Comparison of ENCODE assay signal across 9 mouse cellular contexts in genomic region chr11:76509751-76510723, GRCm38 (mm10).
DNase-seq lines count a peak whose midpoint lies in the region; ATAC-seq and TF ChIP-seq lines count a peak whose summit lies in the region.
"Had no signal": no experiment of that assay in that cellular context is flagged by ENCODE, and none has a peak within 500 bp of the region (broad histone marks: within the 10 kb centered on the region; RNA-seq: fewer than 3 reads in every experiment).

No protein-coding gene starts in this region.

- 0 out of 2 replicates have a peak overlapping the region, but pooled peaks have one; percentile 40 for H3K27ac ChIP-seq in hindbrain, embryonic 10.5 days
- H3K27ac ChIP-seq in hindbrain, embryonic 16.5 days (ENCODE audit: low read depth, low read length) = no peak overlapping the region; the same call in 1 of the 2 replicates
- H3K27ac ChIP-seq in bone marrow, adult 2 months (ENCODE audit: control insufficient read depth, insufficient read depth, low read depth, low read length, poor library complexity) = peak overlapping the region; percentile 57; the same call in 1 of the 2 replicates
- H3K27ac ChIP-seq in embryonic facial prominence, embryonic 15.5 days (replicated peaks) = no peak overlapping the region
- H3K27ac ChIP-seq in midbrain, embryonic 14.5 days (replicated peaks; ENCODE audit: low read depth, low read length) = peak overlapping the region; percentile 89
- no peak overlapping the region for H3K27ac ChIP-seq in kidney, embryonic 15.5 days

- no peak overlapping the region for H3K9ac ChIP-seq in hindbrain, embryonic 16.5 days (ENCODE audit: low read depth, low read length)
- H3K9ac ChIP-seq in embryonic facial prominence, embryonic 15.5 days = no peak overlapping the region
- no peak overlapping the region for H3K9ac ChIP-seq in midbrain, embryonic 14.5 days (replicated peaks; ENCODE audit: low read length)
- H3K9ac ChIP-seq in kidney, embryonic 15.5 days = no peak overlapping the region

- H3K4me1 ChIP-seq in hindbrain, embryonic 10.5 days (replicated peaks) = peaks cover 39% of the 10 kb centered on the region
- H3K4me1 ChIP-seq in hindbrain, embryonic 16.5 days (ENCODE audit: control insufficient read depth, insufficient read depth, low read depth, low read length) = peaks cover 34% of the 10 kb centered on the region
- H3K4me1 ChIP-seq in bone marrow, adult 2 months (ENCODE audit: control insufficient read depth, insufficient read depth, low read length) = peaks cover 3% of the 10 kb centered on the region
- H3K4me1 ChIP-seq in embryonic facial prominence, embryonic 15.5 days = peaks cover 23% of the 10 kb centered on the region
- H3K4me1 ChIP-seq in midbrain, embryonic 14.5 days (ENCODE audit: control insufficient read depth, insufficient read depth, low read length) = peaks cover 35% of the 10 kb centered on the region
- peaks cover 32% of the 10 kb centered on the region for H3K4me1 ChIP-seq in kidney, embryonic 15.5 days

- H3K4me2 ChIP-seq in hindbrain, embryonic 16.5 days (ENCODE audit: low read length) = no peak overlapping the region
- H3K4me2 ChIP-seq in embryonic facial prominence, embryonic 15.5 days (replicated peaks) = no peak overlapping the region
- H3K4me2 ChIP-seq in midbrain, embryonic 14.5 days (ENCODE audit: low read length) = no peak overlapping the region
- H3K4me2 ChIP-seq in kidney, embryonic 15.5 days = no peak overlapping the region

- no peaks in the 10 kb centered on the region for H3K9me3 ChIP-seq in hindbrain, embryonic 10.5 days
- no peaks in the 10 kb centered on the region for H3K9me3 ChIP-seq in hindbrain, embryonic 16.5 days (ENCODE audit: control insufficient read depth, low read length)
- H3K9me3 ChIP-seq in embryonic facial prominence, embryonic 15.5 days (replicated peaks) = no peaks in the 10 kb centered on the region
- H3K9me3 ChIP-seq in midbrain, embryonic 14.5 days (ENCODE audit: control insufficient read depth, low read length) = no peaks in the 10 kb centered on the region
- no peaks in the 10 kb centered on the region for H3K9me3 ChIP-seq in kidney, embryonic 15.5 days (replicated peaks)

- 84% methylated on average over 13 of the region's 13 CpGs for WGBS in hindbrain, embryonic 10.5 days
- WGBS in hindbrain, embryonic 16.5 days = 71% methylated on average over 13 of the region's 13 CpGs
- WGBS in bone marrow, adult 2 months = 53% methylated on average over 13 of the region's 13 CpGs
- 69% methylated on average over 13 of the region's 13 CpGs for WGBS in embryonic facial prominence, embryonic 15.5 days
- WGBS in midbrain, embryonic 14.5 days = 84% methylated on average over 13 of the region's 13 CpGs
- 71% methylated on average over 13 of the region's 13 CpGs for WGBS in kidney, embryonic 15.5 days

- no peak for TF ChIP-seq POLR2A in bone marrow, adult 2 months (IDR thresholded peaks at IDR 0.05; ENCODE audit: borderline replicate concordance, control insufficient read depth, low read depth, low read length)

- no peak for ATAC-seq in hindbrain, embryonic 16.5 days
- ATAC-seq in embryonic facial prominence, embryonic 15.5 days (ENCODE audit: insufficient number of reproducible peaks, low FRiP score, low TSS enrichment, low read depth) = 0 out of 2 replicates have a peak, but pooled peaks have one; percentile 5
- no peak for ATAC-seq in midbrain, embryonic 14.5 days (ENCODE audit: low FRiP score, low TSS enrichment)
- no peak for ATAC-seq in erythroid progenitor cell, adult 5-6 weeks (replicated peaks; ENCODE audit: low FRiP score, poor library complexity, severe bottlenecking)
- no peak for ATAC-seq in kidney, embryonic 15.5 days (replicated peaks; ENCODE audit: low FRiP score)

- no peak for TF ChIP-seq CTCF in bone marrow, adult 2 months (IDR thresholded peaks at IDR 0.05; ENCODE audit: control insufficient read depth, insufficient read depth, low read length)

- H3K4me3 ChIP-seq in hindbrain, embryonic 10.5 days = no peak overlapping the region
- no peak overlapping the region for H3K4me3 ChIP-seq in hindbrain, embryonic 16.5 days (ENCODE audit: low read length)
- H3K4me3 ChIP-seq in bone marrow, adult 2 months (replicated peaks; ENCODE audit: control insufficient read depth, low read depth, low read length) = no peak overlapping the region
- no peak overlapping the region for H3K4me3 ChIP-seq in embryonic facial prominence, embryonic 15.5 days (replicated peaks)
- H3K4me3 ChIP-seq in midbrain, embryonic 14.5 days (replicated peaks; ENCODE audit: low read depth, low read length) = no peak overlapping the region
- H3K4me3 ChIP-seq in kidney, embryonic 15.5 days (replicated peaks) = no peak overlapping the region

- no peaks in the 10 kb centered on the region for H3K27me3 ChIP-seq in hindbrain, embryonic 10.5 days (ENCODE audit: insufficient read depth, poor library complexity, severe bottlenecking)
- H3K27me3 ChIP-seq in hindbrain, embryonic 16.5 days (replicated peaks; ENCODE audit: control insufficient read depth, insufficient read depth, low read length) = no peaks in the 10 kb centered on the region
- H3K27me3 ChIP-seq in embryonic facial prominence, embryonic 15.5 days = no peaks in the 10 kb centered on the region
- no peaks in the 10 kb centered on the region for H3K27me3 ChIP-seq in midbrain, embryonic 14.5 days (ENCODE audit: control insufficient read depth, insufficient read depth, low read length)
- H3K27me3 ChIP-seq in kidney, embryonic 15.5 days = no peaks in the 10 kb centered on the region

- peaks cover 14% of the 10 kb centered on the region; the same call in 1 of the 2 replicates for H3K36me3 ChIP-seq in hindbrain, embryonic 10.5 days
- no peaks in the 10 kb centered on the region for H3K36me3 ChIP-seq in hindbrain, embryonic 16.5 days (ENCODE audit: control insufficient read depth, insufficient read depth, low read length)
- H3K36me3 ChIP-seq in embryonic facial prominence, embryonic 15.5 days = no peaks in the 10 kb centered on the region
- H3K36me3 ChIP-seq in midbrain, embryonic 14.5 days (ENCODE audit: control insufficient read depth, insufficient read depth, low read length) = no peaks in the 10 kb centered on the region
- H3K36me3 ChIP-seq in kidney, embryonic 15.5 days = 0 out of 2 replicates have a peak, but pooled peaks cover 11% of the 10 kb centered on the region

- no peak for DNase-seq in hindbrain, embryonic 10.5 days (ENCODE audit: low spot score)
- DNase-seq in midbrain, embryonic 14.5 days = no peak
- DNase-seq in left cerebral cortex, adult 9 months (ENCODE audit: low spot score in 2 of 2) = no peak
- DNase-seq: spleen, adult 18-20 months had no signal

Comparison
In these comparisons a context has a peak if more than half of its experiments do, and no peak if none do; other contexts are left out.
1. H3K27ac ChIP-seq: peak in hindbrain, embryonic 10.5 days (single experiment), bone marrow, adult 2 months (single experiment) and midbrain, embryonic 14.5 days (single experiment); none in hindbrain, embryonic 16.5 days (single experiment), embryonic facial prominence, embryonic 15.5 days (single experiment) and kidney, embryonic 15.5 days (single experiment).